Mouse (Mus musculus): ENCODE measurements at regions not wholly inside any gene's neighbourhood (a gene's known extent, or its start where the extent isn't known, plus 50 kb on each side); places are given as distances from the start of the nearest gene placed in this dataset.

DNA sequence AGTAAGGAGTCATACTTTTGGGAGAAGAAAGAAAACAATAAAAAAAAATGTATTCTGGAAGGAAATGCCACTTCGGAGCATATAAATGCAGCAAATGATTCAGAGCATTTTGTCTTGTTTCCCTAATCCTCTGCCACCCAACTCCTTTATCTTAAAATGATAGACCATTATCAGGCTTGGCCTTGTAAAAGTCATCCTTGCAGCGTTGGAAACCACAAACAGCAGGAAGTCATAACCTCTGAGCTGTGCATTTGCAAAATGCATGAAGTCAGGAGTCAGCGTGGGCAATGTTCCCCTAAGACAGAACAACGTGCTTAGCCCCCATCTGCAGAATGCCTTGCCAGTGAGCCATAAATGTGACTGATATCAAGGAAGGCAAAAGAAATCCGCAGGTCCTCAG is 80.2 kb upstream of the Abca1 start:
- H3K4me3 ChIP-seq (ENCODE audit: insufficient read depth, low read depth, low read length): no peak overlapping the region
- WGBS: 75% methylated on average over 5 of the region's 5 CpGs

GRCm38 (mm10) chr4:53238314-53239259 is 78.9 kb upstream of the Abca1 start:
- Histone ChIP-seq H3K4me1 (ENCODE audit: control insufficient read depth, insufficient read depth, low read length) (no peaks in the 10 kb centered on the region), H3K27ac (ENCODE audit: insufficient read depth, low read depth, low read length) (no peak overlapping the region), H3K4me3 (ENCODE audit: insufficient read depth, low read depth, low read length) (no peak overlapping the region)
- 80% methylated on average over 14 of the region's 14 CpGs for WGBS
- no peak for TF ChIP-seq CTCF (IDR thresholded peaks at IDR 0.05; ENCODE audit: insufficient read depth, low read depth, low read length)
- no peak for TF ChIP-seq POLR2A (IDR thresholded peaks at IDR 0.05; ENCODE audit: insufficient read depth, low read depth, low read length)

More for the DNA sequence above, 80.2 kb upstream of the Abca1 start:
- Histone ChIP-seq H3K27ac (ENCODE audit: insufficient read depth, low read depth, low read length) (no peak overlapping the region), H3K4me1 (ENCODE audit: control insufficient read depth, insufficient read depth, low read length) (no peaks in the 10 kb centered on the region)
- no peak for TF ChIP-seq CTCF (IDR thresholded peaks at IDR 0.05; ENCODE audit: insufficient read depth, low read depth, low read length)
- TF ChIP-seq POLR2A (IDR thresholded peaks at IDR 0.05; ENCODE audit: insufficient read depth, low read depth, low read length): no peak

GRCm38 (mm10) chr4:53235870-53236269 is 76.2 kb upstream of the Abca1 start:
- no peak overlapping the region for H3K4me3 ChIP-seq (ENCODE audit: insufficient read depth, low read depth, low read length)
- no peaks in the 10 kb centered on the region for H3K4me1 ChIP-seq (ENCODE audit: control insufficient read depth, insufficient read depth, low read length)
- TF ChIP-seq CTCF (IDR thresholded peaks at IDR 0.05; ENCODE audit: insufficient read depth, low read depth, low read length): no peak
- no peak for TF ChIP-seq POLR2A (IDR thresholded peaks at IDR 0.05; ENCODE audit: insufficient read depth, low read depth, low read length)
- WGBS: 82% methylated on average over 2 of the region's 2 CpGs
- no peak overlapping the region for H3K27ac ChIP-seq (ENCODE audit: insufficient read depth, low read depth, low read length)

DNA sequence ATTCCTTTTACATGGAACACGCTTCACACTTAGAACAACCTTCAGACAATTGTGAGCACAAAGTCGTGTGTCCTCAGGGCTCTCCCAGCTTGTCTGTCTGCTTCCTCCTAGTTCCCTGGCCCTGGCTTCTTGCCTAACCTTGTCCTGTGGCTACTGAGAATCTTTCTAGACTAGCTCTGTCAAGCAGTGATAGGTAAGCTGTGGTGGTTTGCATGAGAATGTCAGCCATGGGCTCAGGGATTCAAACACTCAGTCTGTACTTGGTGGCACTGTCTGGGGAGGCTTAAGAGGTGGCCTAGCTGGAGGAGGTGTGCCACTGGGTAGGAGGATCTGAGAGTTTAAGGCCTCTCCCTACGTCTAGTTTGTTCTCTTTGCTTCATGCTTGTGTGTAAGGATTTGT is 72.7 kb upstream of the Abca1 start:
- no peaks in the 10 kb centered on the region for H3K4me1 ChIP-seq (ENCODE audit: control insufficient read depth, insufficient read depth, low read length)
- TF ChIP-seq CTCF (IDR thresholded peaks at IDR 0.05; ENCODE audit: insufficient read depth, low read depth, low read length): no peak
- TF ChIP-seq POLR2A (IDR thresholded peaks at IDR 0.05; ENCODE audit: insufficient read depth, low read depth, low read length): no peak
- no peak overlapping the region for H3K27ac ChIP-seq (ENCODE audit: insufficient read depth, low read depth, low read length)
- H3K4me3 ChIP-seq (ENCODE audit: insufficient read depth, low read depth, low read length): no peak overlapping the region
- WGBS: 80% methylated on average over 3 of the region's 3 CpGs

DNA sequence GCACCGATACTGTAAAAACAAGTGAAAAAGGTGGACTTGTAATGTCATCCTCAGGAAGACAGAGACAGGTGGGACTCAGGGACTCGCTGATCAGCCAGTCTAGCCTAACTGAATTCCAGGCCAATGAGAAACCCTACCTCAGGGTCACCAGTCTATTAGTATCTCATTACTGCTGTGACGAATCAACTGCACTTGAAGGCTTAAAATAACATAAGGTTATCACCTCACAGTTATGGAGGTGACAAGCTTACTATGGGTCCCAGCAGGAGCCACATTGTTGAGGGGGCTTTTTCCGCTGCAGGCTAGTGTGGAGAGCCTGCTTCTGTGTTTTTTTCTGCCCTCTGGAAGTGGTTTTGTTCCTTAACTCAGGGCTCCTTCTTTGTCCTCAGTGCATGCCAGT is 72.2 kb upstream of the Abca1 start:
- TF ChIP-seq POLR2A (IDR thresholded peaks at IDR 0.05; ENCODE audit: insufficient read depth, low read depth, low read length) (no peak), CTCF (IDR thresholded peaks at IDR 0.05; ENCODE audit: insufficient read depth, low read depth, low read length) (no peak)
- 91% methylated on average over 4 of the region's 4 CpGs for WGBS
- no peak overlapping the region for H3K27ac ChIP-seq (ENCODE audit: insufficient read depth, low read depth, low read length)
- no peak overlapping the region for H3K4me3 ChIP-seq (ENCODE audit: insufficient read depth, low read depth, low read length)
- no peaks in the 10 kb centered on the region for H3K4me1 ChIP-seq (ENCODE audit: control insufficient read depth, insufficient read depth, low read length)

- 90% methylated on average over 2 of the region's 2 CpGs for WGBS
- Histone ChIP-seq H3K27ac (ENCODE audit: insufficient read depth, low read depth, low read length) (no peak overlapping the region), H3K4me1 (ENCODE audit: control insufficient read depth, insufficient read depth, low read length) (no peaks in the 10 kb centered on the region), H3K4me3 (ENCODE audit: insufficient read depth, low read depth, low read length) (no peak overlapping the region)
- TF ChIP-seq POLR2A (IDR thresholded peaks at IDR 0.05; ENCODE audit: insufficient read depth, low read depth, low read length): no peak
- no peak for TF ChIP-seq CTCF (IDR thresholded peaks at IDR 0.05; ENCODE audit: insufficient read depth, low read depth, low read length)
Observed at GRCm38 (mm10) chr4:53231046-53231445, 71.4 kb upstream of the Abca1 start.

DNA sequence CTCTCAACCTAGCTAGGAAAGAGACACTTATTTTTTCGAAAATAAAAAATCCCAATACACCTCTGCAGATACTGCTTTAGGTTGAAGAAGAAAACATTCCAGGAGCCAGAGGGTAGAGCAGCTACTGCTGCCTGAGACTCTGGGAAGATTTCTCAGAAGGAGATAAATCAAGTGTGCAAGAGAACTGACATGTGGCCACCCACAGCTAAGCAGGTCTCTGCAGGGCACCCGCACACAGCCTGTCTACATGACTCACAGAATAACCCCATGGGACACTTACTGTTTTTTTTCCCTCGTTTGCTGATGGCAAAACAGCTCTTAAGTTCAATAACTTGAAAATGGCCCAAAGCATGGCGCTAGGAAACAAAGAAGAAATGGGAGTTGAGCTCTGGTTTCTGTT is 68.7 kb upstream of the Abca1 start:
- H3K4me1 ChIP-seq (ENCODE audit: control insufficient read depth, insufficient read depth, low read length): no peaks in the 10 kb centered on the region
- no peak overlapping the region for H3K27ac ChIP-seq (ENCODE audit: insufficient read depth, low read depth, low read length)
- H3K4me3 ChIP-seq (ENCODE audit: insufficient read depth, low read depth, low read length): no peak overlapping the region
- 79% methylated on average over 4 of the region's 4 CpGs for WGBS
- TF ChIP-seq POLR2A (IDR thresholded peaks at IDR 0.05; ENCODE audit: insufficient read depth, low read depth, low read length) (no peak), CTCF (IDR thresholded peaks at IDR 0.05; ENCODE audit: insufficient read depth, low read depth, low read length) (no peak)

- Histone ChIP-seq H3K4me1 (ENCODE audit: control insufficient read depth, insufficient read depth, low read length) (no peaks in the 10 kb centered on the region), H3K4me3 (ENCODE audit: insufficient read depth, low read depth, low read length) (no peak overlapping the region), H3K27ac (ENCODE audit: insufficient read depth, low read depth, low read length) (no peak overlapping the region)
- 20% methylated on average over 8 of the region's 8 CpGs for WGBS
- no peak for TF ChIP-seq CTCF (IDR thresholded peaks at IDR 0.05; ENCODE audit: insufficient read depth, low read depth, low read length)
- TF ChIP-seq POLR2A (IDR thresholded peaks at IDR 0.05; ENCODE audit: insufficient read depth, low read depth, low read length): no peak
Observed at GRCm38 (mm10) chr4:53227771-53228170, 68.1 kb upstream of the Abca1 start.

- TF ChIP-seq CTCF (IDR thresholded peaks at IDR 0.05; ENCODE audit: insufficient read depth, low read depth, low read length): no peak
- no peak for TF ChIP-seq POLR2A (IDR thresholded peaks at IDR 0.05; ENCODE audit: insufficient read depth, low read depth, low read length)
- no peaks in the 10 kb centered on the region for H3K4me1 ChIP-seq (ENCODE audit: control insufficient read depth, insufficient read depth, low read length)
- H3K4me3 ChIP-seq (ENCODE audit: insufficient read depth, low read depth, low read length): no peak overlapping the region
- WGBS: 90% methylated on average over 1 of the region's 1 CpGs
- H3K27ac ChIP-seq (ENCODE audit: insufficient read depth, low read depth, low read length): no peak overlapping the region
Observed at GRCm38 (mm10) chr4:53227071-53227470, 67.4 kb upstream of the Abca1 start.

Data from olfactory bulb, adult 2 months (tissue).